Mouse (Mus musculus): ENCODE measurements around the gene Chd1. TPM values are rescaled to one million over a fixed set of nuclear protein-coding genes. Genes with fewer than 3 reads are reported as not detected.
"Not testable (repeated sequence)": the region's sequence is repeated elsewhere in the genome, so short reads cannot be mapped to it uniquely, and the experiment has no call there.

Chd1 gene
- polyA plus RNA-seq, 1 experiment from 2014 or later: 46.9 TPM

DNA sequence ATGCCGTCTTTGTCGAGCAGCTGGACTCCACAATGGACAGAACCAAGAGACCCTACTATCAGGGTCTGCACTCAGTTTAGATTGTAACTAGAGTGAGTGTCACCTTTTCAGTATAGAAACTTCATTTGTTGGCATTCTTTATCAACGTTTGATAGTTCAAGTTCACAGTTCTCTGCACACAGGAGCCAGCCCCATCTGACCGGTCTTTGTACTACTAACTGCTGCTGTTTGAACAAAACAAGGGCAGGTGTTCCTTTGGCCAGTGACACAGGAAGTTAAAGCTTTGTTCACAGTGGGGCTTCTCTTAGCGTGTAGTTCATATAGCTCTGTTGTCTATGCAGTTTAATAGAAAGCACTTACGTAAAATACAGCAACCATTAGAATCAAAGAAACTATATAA, 43.3 kb downstream of the Chd1 start:
- no peak for ATAC-seq (replicated peaks; ENCODE audit: low FRiP score)
- Histone ChIP-seq H3K4me1 (replicated peaks; ENCODE audit: control insufficient read depth, insufficient read depth, low read length) (no peaks in the 10 kb centered on the region), H3K4me3 (ENCODE audit: low read depth, low read length) (no peak overlapping the region), H3K27me3 (ENCODE audit: control insufficient read depth, insufficient read depth, low read length) (no peaks in the 10 kb centered on the region), H3K36me3 (ENCODE audit: control insufficient read depth, insufficient read depth, low read length) (peaks cover 3% of the 10 kb centered on the region; the same call in 1 of the 2 replicates), H3K4me2 (ENCODE audit: low read depth, low read length, severe bottlenecking) (no peak overlapping the region), H3K9me3 (ENCODE audit: control insufficient read depth, low read length) (no peaks in the 10 kb centered on the region), H3K9ac (ENCODE audit: low read length) (no peak overlapping the region), H3K27ac (ENCODE audit: low read depth, low read length) (no peak overlapping the region)
- no peak for DNase-seq (ENCODE audit: low spot score)
- WGBS: 92% methylated on average over 6 of the region's 6 CpGs

DNA sequence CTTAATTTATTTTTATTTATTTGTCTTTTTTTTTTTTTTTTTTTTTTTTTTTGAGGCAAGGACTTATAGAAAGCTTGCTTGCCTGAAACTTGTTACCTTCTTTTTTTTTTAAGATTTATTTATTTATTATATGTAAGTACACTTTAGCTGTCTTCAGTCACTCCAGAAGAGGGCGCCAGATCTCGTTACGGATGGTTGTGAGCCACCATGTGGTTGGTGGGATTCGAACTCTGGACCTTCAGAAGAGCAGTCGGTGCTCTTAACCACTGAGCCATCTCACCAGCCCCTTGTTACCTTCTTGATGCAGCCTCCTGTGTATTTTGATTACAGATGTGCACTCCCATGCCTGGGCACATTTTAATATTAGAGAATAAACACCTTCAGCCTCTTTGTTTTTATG, 46.5 kb downstream of the Chd1 start:
- not testable (repeated sequence) for H3K4me2 ChIP-seq (ENCODE audit: low read depth, low read length, severe bottlenecking); H3K36me3 ChIP-seq (ENCODE audit: control insufficient read depth, insufficient read depth, low read length); H3K9ac ChIP-seq (ENCODE audit: low read length); H3K9me3 ChIP-seq (ENCODE audit: control insufficient read depth, low read length); H3K27me3 ChIP-seq (ENCODE audit: control insufficient read depth, insufficient read depth, low read length); H3K4me3 ChIP-seq (ENCODE audit: low read depth, low read length); H3K27ac ChIP-seq (ENCODE audit: low read depth, low read length); DNase-seq (ENCODE audit: low spot score); H3K4me1 ChIP-seq (replicated peaks; ENCODE audit: control insufficient read depth, insufficient read depth, low read length); ATAC-seq (replicated peaks; ENCODE audit: low FRiP score)
- WGBS: 91% methylated on average over 5 of the region's 5 CpGs

DNA sequence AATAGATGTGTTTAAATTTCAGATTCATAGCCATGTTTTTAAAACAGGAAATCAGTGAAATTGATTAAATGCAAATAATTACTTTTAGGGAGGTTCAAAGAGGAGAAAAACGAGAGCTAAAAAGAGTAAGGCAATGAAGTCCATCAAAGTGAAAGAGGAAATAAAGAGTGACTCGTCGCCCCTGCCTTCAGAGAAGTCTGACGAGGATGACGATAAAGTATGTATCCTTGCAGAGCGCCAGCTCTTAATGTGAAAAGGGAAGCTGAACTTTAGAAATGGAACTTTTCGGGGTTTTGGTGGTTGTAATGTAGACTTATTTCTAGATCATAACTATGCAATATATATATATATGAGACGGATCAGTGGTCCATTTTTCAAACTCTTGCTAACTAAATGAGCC, 56.4 kb downstream of the Chd1 start:
- WGBS: 92% methylated on average over 8 of the region's 8 CpGs
- Histone ChIP-seq H3K27ac (ENCODE audit: low read depth, low read length) (no peak overlapping the region), H3K36me3 (ENCODE audit: control insufficient read depth, insufficient read depth, low read length) (peaks cover 7% of the 10 kb centered on the region; the same call in 1 of the 2 replicates), H3K4me3 (ENCODE audit: low read depth, low read length) (no peak overlapping the region), H3K9me3 (ENCODE audit: control insufficient read depth, low read length) (no peaks in the 10 kb centered on the region), H3K9ac (ENCODE audit: low read length) (no peak overlapping the region), H3K4me1 (replicated peaks; ENCODE audit: control insufficient read depth, insufficient read depth, low read length) (no peaks in the 10 kb centered on the region), H3K27me3 (ENCODE audit: control insufficient read depth, insufficient read depth, low read length) (no peaks in the 10 kb centered on the region), H3K4me2 (ENCODE audit: low read depth, low read length, severe bottlenecking) (no peak overlapping the region)
- no peak for ATAC-seq (replicated peaks; ENCODE audit: low FRiP score)
- DNase-seq (ENCODE audit: low spot score): no peak

DNA sequence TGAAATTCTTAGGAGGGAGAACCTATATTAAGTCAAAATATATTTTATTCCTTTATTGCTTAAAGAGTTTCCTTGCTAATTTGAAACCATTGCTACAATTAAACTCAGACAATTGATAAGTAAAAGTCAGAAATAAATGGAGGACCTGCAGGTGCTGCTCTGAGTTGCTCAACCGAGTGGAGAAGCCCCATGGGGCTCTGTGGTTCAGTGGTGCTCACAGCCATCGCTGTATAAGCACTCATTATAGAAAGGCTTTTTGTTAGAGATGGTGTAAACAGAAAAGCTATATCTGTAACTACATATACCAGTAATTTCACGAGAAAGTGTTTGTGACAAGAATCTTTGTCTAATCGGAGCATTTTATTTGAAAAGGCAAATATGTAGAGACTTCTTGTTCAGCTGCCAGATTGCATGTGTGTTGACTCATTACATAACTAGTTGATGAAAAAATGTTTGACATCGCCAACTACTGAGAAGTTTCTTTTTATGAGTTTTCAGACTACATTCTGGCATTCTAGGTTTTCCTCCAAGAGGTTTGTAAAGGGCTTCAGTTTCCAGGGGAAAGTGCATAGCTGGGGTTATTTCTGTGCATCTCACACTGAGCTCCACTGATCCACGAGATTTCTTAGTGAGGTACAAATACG, 64.4 kb downstream of the Chd1 start:
- Histone ChIP-seq H3K27me3 (ENCODE audit: control insufficient read depth, insufficient read depth, low read length) (no peaks in the 10 kb centered on the region), H3K4me2 (ENCODE audit: low read depth, low read length, severe bottlenecking) (no peak overlapping the region), H3K9ac (ENCODE audit: low read length) (no peak overlapping the region), H3K9me3 (ENCODE audit: control insufficient read depth, low read length) (no peaks in the 10 kb centered on the region), H3K27ac (ENCODE audit: low read depth, low read length) (no peak overlapping the region), H3K4me1 (replicated peaks; ENCODE audit: control insufficient read depth, insufficient read depth, low read length) (no peaks in the 10 kb centered on the region), H3K4me3 (ENCODE audit: low read depth, low read length) (no peak overlapping the region), H3K36me3 (ENCODE audit: control insufficient read depth, insufficient read depth, low read length) (peaks cover 11% of the 10 kb centered on the region; the same call in 1 of the 2 replicates)
- WGBS: 87% methylated on average over 7 of the region's 7 CpGs
- ATAC-seq (replicated peaks; ENCODE audit: low FRiP score) (no peak), DNase-seq (ENCODE audit: low spot score) (no peak)

DNA sequence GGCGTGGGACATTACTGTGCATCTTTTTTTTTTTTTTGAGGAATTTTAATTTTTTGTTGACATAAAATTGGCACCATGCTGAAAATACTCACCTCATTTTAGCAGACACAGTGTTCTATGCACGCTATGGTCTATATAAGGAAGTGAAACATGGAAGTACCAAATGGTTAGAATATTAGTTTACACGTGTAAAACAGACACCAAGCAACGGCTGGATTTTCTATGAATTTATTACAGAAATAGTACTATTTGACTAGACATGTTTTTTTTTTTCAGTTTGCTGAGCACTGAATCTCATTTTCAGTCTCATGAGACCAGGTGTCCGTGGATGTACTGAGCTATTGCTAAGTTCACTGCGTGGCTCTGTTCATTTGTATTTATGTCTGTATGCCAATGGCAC, 69.2 kb downstream of the Chd1 start:
- no peaks in the 10 kb centered on the region for H3K9me3 ChIP-seq (ENCODE audit: control insufficient read depth, low read length)
- H3K36me3 ChIP-seq (ENCODE audit: control insufficient read depth, insufficient read depth, low read length): peaks cover 11% of the 10 kb centered on the region; the same call in 1 of the 2 replicates
- DNase-seq (ENCODE audit: low spot score): no peak
- H3K27me3 ChIP-seq (ENCODE audit: control insufficient read depth, insufficient read depth, low read length): no peaks in the 10 kb centered on the region
- H3K4me2 ChIP-seq (ENCODE audit: low read depth, low read length, severe bottlenecking): no peak overlapping the region
- ATAC-seq (replicated peaks; ENCODE audit: low FRiP score): no peak
- no peak overlapping the region for H3K4me3 ChIP-seq (ENCODE audit: low read depth, low read length)
- WGBS: 91% methylated on average over 6 of the region's 6 CpGs
- H3K27ac ChIP-seq (ENCODE audit: low read depth, low read length): no peak overlapping the region
- H3K9ac ChIP-seq (ENCODE audit: low read length): no peak overlapping the region
- H3K4me1 ChIP-seq (replicated peaks; ENCODE audit: control insufficient read depth, insufficient read depth, low read length): no peaks in the 10 kb centered on the region

DNA sequence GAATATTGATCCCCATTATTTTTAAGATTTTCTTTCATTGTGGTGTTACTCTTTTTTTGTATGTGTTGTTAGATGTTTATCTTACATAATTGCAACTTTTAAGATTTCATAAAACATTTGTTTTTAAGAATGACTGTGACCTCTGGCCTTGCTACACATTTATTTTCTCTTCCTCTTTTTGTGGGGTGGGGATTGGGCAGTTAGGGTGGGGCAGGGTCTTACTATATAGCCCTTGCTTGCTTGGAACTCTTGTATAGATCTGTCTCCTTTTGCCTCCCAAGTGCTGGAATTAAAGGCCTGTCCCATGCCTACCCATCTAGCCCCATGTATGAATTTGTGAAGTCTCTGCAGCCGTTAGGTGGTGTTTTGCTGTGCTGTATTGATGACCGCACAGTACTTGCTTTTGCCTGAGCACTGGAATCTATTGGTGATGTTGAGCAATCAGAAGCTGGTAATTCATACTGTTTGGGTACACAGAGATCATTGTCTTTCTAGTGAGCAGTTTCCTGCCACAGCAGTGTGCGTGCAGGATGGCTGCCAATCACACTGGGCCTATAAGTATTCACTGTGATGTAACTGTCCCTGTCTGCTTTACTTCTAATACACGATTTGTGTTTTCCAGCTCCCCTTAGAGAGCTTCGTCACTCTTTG, 69.9 kb downstream of the Chd1 start:
- no peak overlapping the region for H3K4me3 ChIP-seq (ENCODE audit: low read depth, low read length)
- 86% methylated on average over 5 of the region's 5 CpGs for WGBS
- no peaks in the 10 kb centered on the region for H3K4me1 ChIP-seq (replicated peaks; ENCODE audit: control insufficient read depth, insufficient read depth, low read length)
- no peaks in the 10 kb centered on the region for H3K27me3 ChIP-seq (ENCODE audit: control insufficient read depth, insufficient read depth, low read length)
- no peaks in the 10 kb centered on the region for H3K9me3 ChIP-seq (ENCODE audit: control insufficient read depth, low read length)
- H3K9ac ChIP-seq (ENCODE audit: low read length): no peak overlapping the region
- H3K4me2 ChIP-seq (ENCODE audit: low read depth, low read length, severe bottlenecking): no peak overlapping the region
- H3K27ac ChIP-seq (ENCODE audit: low read depth, low read length): no peak overlapping the region
- ATAC-seq (replicated peaks; ENCODE audit: low FRiP score): 0 out of 2 replicates have a peak, but pooled peaks have one; percentile 47
- peaks cover 8% of the 10 kb centered on the region; the same call in 1 of the 2 replicates for H3K36me3 ChIP-seq (ENCODE audit: control insufficient read depth, insufficient read depth, low read length)
- DNase-seq (ENCODE audit: low spot score): no peak

GRCm38 (mm10) chr17:15776349-15776748, 71.6 kb downstream of the Chd1 start:
- H3K9me3 ChIP-seq (ENCODE audit: control insufficient read depth, low read length): no peaks in the 10 kb centered on the region
- H3K27me3 ChIP-seq (ENCODE audit: control insufficient read depth, insufficient read depth, low read length): no peaks in the 10 kb centered on the region
- H3K4me1 ChIP-seq (replicated peaks; ENCODE audit: control insufficient read depth, insufficient read depth, low read length): no peaks in the 10 kb centered on the region
- DNase-seq (ENCODE audit: low spot score): no peak
- H3K4me3 ChIP-seq (ENCODE audit: low read depth, low read length): no peak overlapping the region
- no peak overlapping the region for H3K4me2 ChIP-seq (ENCODE audit: low read depth, low read length, severe bottlenecking)
- ATAC-seq (replicated peaks; ENCODE audit: low FRiP score): no peak
- 77% methylated on average over 5 of the region's 5 CpGs for WGBS
- no peak overlapping the region for H3K27ac ChIP-seq (ENCODE audit: low read depth, low read length)
- H3K9ac ChIP-seq (ENCODE audit: low read length): no peak overlapping the region
- no peaks in the 10 kb centered on the region for H3K36me3 ChIP-seq (ENCODE audit: control insufficient read depth, insufficient read depth, low read length)

DNA sequence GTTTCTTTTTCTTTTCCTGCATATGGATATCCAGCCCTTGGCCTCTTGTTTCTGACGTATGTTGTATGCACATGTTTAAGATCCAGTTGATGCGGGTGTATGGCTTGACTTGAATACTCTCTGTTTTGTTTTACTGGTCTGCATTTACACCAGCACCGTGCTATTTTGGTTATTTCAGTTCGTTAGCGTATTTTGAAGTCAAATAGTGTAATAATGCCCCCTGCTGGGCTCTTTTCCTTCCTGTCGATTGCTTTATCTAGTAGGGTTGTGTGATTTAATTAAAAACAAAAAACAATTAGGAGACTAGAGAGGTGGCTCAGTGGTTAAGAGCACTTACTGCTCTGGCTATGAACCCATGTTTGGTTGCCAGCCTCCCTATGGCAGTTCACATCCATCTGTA, 73.2 kb downstream of the Chd1 start:
- no peak overlapping the region for H3K9ac ChIP-seq (ENCODE audit: low read length)
- H3K4me3 ChIP-seq (ENCODE audit: low read depth, low read length): no peak overlapping the region
- no peak overlapping the region for H3K4me2 ChIP-seq (ENCODE audit: low read depth, low read length, severe bottlenecking)
- WGBS: 75% methylated on average over 6 of the region's 6 CpGs
- H3K27ac ChIP-seq (ENCODE audit: low read depth, low read length): no peak overlapping the region
- no peaks in the 10 kb centered on the region for H3K4me1 ChIP-seq (replicated peaks; ENCODE audit: control insufficient read depth, insufficient read depth, low read length)
- H3K36me3 ChIP-seq (ENCODE audit: control insufficient read depth, insufficient read depth, low read length): no peaks in the 10 kb centered on the region
- no peaks in the 10 kb centered on the region for H3K9me3 ChIP-seq (ENCODE audit: control insufficient read depth, low read length)
- 0 out of 2 replicates have a peak, but pooled peaks have one; percentile 15 for ATAC-seq (replicated peaks; ENCODE audit: low FRiP score)
- DNase-seq (ENCODE audit: low spot score): no peak
- H3K27me3 ChIP-seq (ENCODE audit: control insufficient read depth, insufficient read depth, low read length): no peaks in the 10 kb centered on the region

GRCm38 (mm10) chr17:15787036-15787435, 82.3 kb downstream of the Chd1 start:
- H3K9ac ChIP-seq (ENCODE audit: low read length): no peak overlapping the region
- H3K4me2 ChIP-seq (ENCODE audit: low read depth, low read length, severe bottlenecking): no peak overlapping the region
- H3K4me1 ChIP-seq (replicated peaks; ENCODE audit: control insufficient read depth, insufficient read depth, low read length): no peaks in the 10 kb centered on the region
- no peaks in the 10 kb centered on the region for H3K9me3 ChIP-seq (ENCODE audit: control insufficient read depth, low read length)
- H3K27me3 ChIP-seq (ENCODE audit: control insufficient read depth, insufficient read depth, low read length): no peaks in the 10 kb centered on the region
- H3K36me3 ChIP-seq (ENCODE audit: control insufficient read depth, insufficient read depth, low read length): no peaks in the 10 kb centered on the region
- ATAC-seq (replicated peaks; ENCODE audit: low FRiP score) (no peak), DNase-seq (ENCODE audit: low spot score) (no peak)
- H3K4me3 ChIP-seq (ENCODE audit: low read depth, low read length): no peak overlapping the region
- no peak overlapping the region for H3K27ac ChIP-seq (ENCODE audit: low read depth, low read length)
- 30% methylated on average over 3 of the region's 3 CpGs for WGBS

Measured in forebrain, embryonic 11.5 days (tissue).